Mouse (Mus musculus) liver, adult 2 months (tissue): ENCODE measurements around the gene Rnf181.

Experiments
- CTCF ChIP-seq: fragments of 200-500 bp; IDR thresholded peaks from 2 replicates; pipeline ENCODE4 v1.5.1; 2011; ENCODE audit warnings: low read depth, low read length, control low read depth
- POLR2A ChIP-seq: fragments of 200-500 bp; IDR thresholded peaks from 2 replicates; pipeline ENCODE4 v1.6.1; 2011; ENCODE audit warnings: low read length, control low read depth; ENCODE audit not compliant: insufficient read depth; ENCODE audit errors: extremely low read depth

- TF ChIP-seq CTCF (peak; percentile 26; the same call in 1 of the 2 replicates), POLR2A (no peak)
Measured at GRCm38 (mm10) chr6:72415181-72415580, 48.4 kb upstream of the Rnf181 start.
